Mouse (Mus musculus): ENCODE results near the gene Rab10. TPM values are rescaled to one million over a fixed set of nuclear protein-coding genes. Genes with fewer than 3 reads are reported as not detected.

The Rab10 gene
- polyA plus RNA-seq, 2 experiments = 79.4 to 94.7 TPM

GRCm38 (mm10) chr12:3253591-3253990, 56.2 kb downstream of the Rab10 start:
- no peak overlapping the region for H3K4me2 ChIP-seq (replicated peaks; ENCODE audit: low read depth, low read length, severe bottlenecking)
- no peaks in the 10 kb centered on the region for H3K9me3 ChIP-seq (ENCODE audit: control insufficient read depth, low read length)
- H3K4me3 ChIP-seq (replicated peaks; ENCODE audit: low read length) = no peak overlapping the region
- no peak overlapping the region for H3K27ac ChIP-seq (replicated peaks; ENCODE audit: low read depth, low read length)
- TF ChIP-seq POLR2A (IDR thresholded peaks at IDR 0.05; ENCODE audit: borderline replicate concordance, extremely low read depth, insufficient read depth, insufficient read length) = no peak
- no peaks in the 10 kb centered on the region for H3K27me3 ChIP-seq (ENCODE audit: control insufficient read depth, insufficient read depth, low read length)
- no peak for DNase-seq (ENCODE audit: low spot score)
- H3K9ac ChIP-seq (ENCODE audit: low read depth, low read length, severe bottlenecking) = no peak overlapping the region
- no peaks in the 10 kb centered on the region for H3K4me1 ChIP-seq (ENCODE audit: control insufficient read depth, insufficient read depth, low read length)
- ATAC-seq (ENCODE audit: low FRiP score, low read depth) = no peak
- H3K36me3 ChIP-seq (ENCODE audit: control insufficient read depth, insufficient read depth, low read length) = peaks cover 54% of the 10 kb centered on the region

GRCm38 (mm10) chr12:3246091-3246490, 63.7 kb downstream of the Rab10 start:
- no peak overlapping the region for H3K4me3 ChIP-seq (replicated peaks; ENCODE audit: low read length)
- ATAC-seq (ENCODE audit: low FRiP score, low read depth) = no peak
- no peak overlapping the region for H3K27ac ChIP-seq (replicated peaks; ENCODE audit: low read depth, low read length)
- no peak for TF ChIP-seq POLR2A (IDR thresholded peaks at IDR 0.05; ENCODE audit: borderline replicate concordance, extremely low read depth, insufficient read depth, insufficient read length)
- H3K4me2 ChIP-seq (replicated peaks; ENCODE audit: low read depth, low read length, severe bottlenecking) = no peak overlapping the region
- H3K27me3 ChIP-seq (ENCODE audit: control insufficient read depth, insufficient read depth, low read length) = no peaks in the 10 kb centered on the region
- no peaks in the 10 kb centered on the region for H3K9me3 ChIP-seq (ENCODE audit: control insufficient read depth, low read length)
- 93% methylated on average over 6 of the region's 6 CpGs for WGBS
- no peaks in the 10 kb centered on the region for H3K4me1 ChIP-seq (ENCODE audit: control insufficient read depth, insufficient read depth, low read length)
- no peak for DNase-seq (ENCODE audit: low spot score)
- no peak overlapping the region for H3K9ac ChIP-seq (ENCODE audit: low read depth, low read length, severe bottlenecking)
- peaks cover 35% of the 10 kb centered on the region for H3K36me3 ChIP-seq (ENCODE audit: control insufficient read depth, insufficient read depth, low read length)

GRCm38 (mm10) chr12:3239544-3239943, 70.2 kb downstream of the Rab10 start:
- TF ChIP-seq POLR2A (IDR thresholded peaks at IDR 0.05; ENCODE audit: borderline replicate concordance, extremely low read depth, insufficient read depth, insufficient read length) = no peak
- peaks cover 3% of the 10 kb centered on the region; the same call in 1 of the 2 replicates for H3K4me1 ChIP-seq (ENCODE audit: control insufficient read depth, insufficient read depth, low read length)
- H3K9ac ChIP-seq (ENCODE audit: low read depth, low read length, severe bottlenecking) = no peak overlapping the region
- no peaks in the 10 kb centered on the region for H3K27me3 ChIP-seq (ENCODE audit: control insufficient read depth, insufficient read depth, low read length)
- DNase-seq (ENCODE audit: low spot score) (no peak), ATAC-seq (ENCODE audit: low FRiP score, low read depth) (no peak)
- H3K9me3 ChIP-seq (ENCODE audit: control insufficient read depth, low read length) = peaks cover 4% of the 10 kb centered on the region; the same call in 1 of the 2 replicates
- no peak overlapping the region for H3K4me3 ChIP-seq (replicated peaks; ENCODE audit: low read length)
- H3K27ac ChIP-seq (replicated peaks; ENCODE audit: low read depth, low read length) = no peak overlapping the region
- WGBS = 89% methylated on average over 1 of the region's 1 CpGs
- peaks cover 37% of the 10 kb centered on the region for H3K36me3 ChIP-seq (ENCODE audit: control insufficient read depth, insufficient read depth, low read length)
- H3K4me2 ChIP-seq (replicated peaks; ENCODE audit: low read depth, low read length, severe bottlenecking) = no peak overlapping the region

GRCm38 (mm10) chr12:3238361-3239051, 71.3 kb downstream of the Rab10 start:
- H3K4me2 ChIP-seq (replicated peaks; ENCODE audit: low read depth, low read length, severe bottlenecking) = no peak overlapping the region
- H3K4me1 ChIP-seq (ENCODE audit: control insufficient read depth, insufficient read depth, low read length) = peaks cover 3% of the 10 kb centered on the region; the same call in 1 of the 2 replicates
- 96% methylated on average over 16 of the region's 16 CpGs for WGBS

GRCm38 (mm10) chr12:3237799-3238198, 72.0 kb downstream of the Rab10 start:
- Histone ChIP-seq H3K9ac (ENCODE audit: low read depth, low read length, severe bottlenecking) (no peak overlapping the region), H3K36me3 (ENCODE audit: control insufficient read depth, insufficient read depth, low read length) (peaks cover 37% of the 10 kb centered on the region), H3K4me3 (replicated peaks; ENCODE audit: low read length) (no peak overlapping the region), H3K4me1 (ENCODE audit: control insufficient read depth, insufficient read depth, low read length) (peaks cover 3% of the 10 kb centered on the region; the same call in 1 of the 2 replicates), H3K27ac (replicated peaks; ENCODE audit: low read depth, low read length) (no peak overlapping the region), H3K9me3 (ENCODE audit: control insufficient read depth, low read length) (peaks cover 4% of the 10 kb centered on the region; the same call in 1 of the 2 replicates), H3K4me2 (replicated peaks; ENCODE audit: low read depth, low read length, severe bottlenecking) (no peak overlapping the region), H3K27me3 (ENCODE audit: control insufficient read depth, insufficient read depth, low read length) (no peaks in the 10 kb centered on the region)
- DNase-seq (ENCODE audit: low spot score) (no peak), ATAC-seq (ENCODE audit: low FRiP score, low read depth) (no peak)
- no peak for TF ChIP-seq POLR2A (IDR thresholded peaks at IDR 0.05; ENCODE audit: borderline replicate concordance, extremely low read depth, insufficient read depth, insufficient read length)
- 94% methylated on average over 5 of the region's 5 CpGs for WGBS

More at GRCm38 (mm10) chr12:3238361-3239051, 71.3 kb downstream of the Rab10 start:
- Histone ChIP-seq H3K27me3 (ENCODE audit: control insufficient read depth, insufficient read depth, low read length) (no peaks in the 10 kb centered on the region), H3K27ac (replicated peaks; ENCODE audit: low read depth, low read length) (no peak overlapping the region), H3K4me3 (replicated peaks; ENCODE audit: low read length) (no peak overlapping the region), H3K9ac (ENCODE audit: low read depth, low read length, severe bottlenecking) (no peak overlapping the region), H3K9me3 (ENCODE audit: control insufficient read depth, low read length) (peaks cover 4% of the 10 kb centered on the region; the same call in 1 of the 2 replicates), H3K36me3 (ENCODE audit: control insufficient read depth, insufficient read depth, low read length) (peaks cover 37% of the 10 kb centered on the region)
- TF ChIP-seq POLR2A (IDR thresholded peaks at IDR 0.05; ENCODE audit: borderline replicate concordance, extremely low read depth, insufficient read depth, insufficient read length) = no peak
- ATAC-seq (ENCODE audit: low FRiP score, low read depth) (no peak), DNase-seq (ENCODE audit: low spot score) (no peak)
